Mouse (Mus musculus) G1E-ER4 (cell line): ENCODE measurements around the gene Nr4a1. TPM values are rescaled to one million over a fixed set of nuclear protein-coding genes. Genes with fewer than 3 reads are reported as not detected.

ENCODE experiments used
- GATA1 ChIP-seq: IDR thresholded peaks from one replicate; pipeline ENCODE4 v1.8.0; 2012; ENCODE audit warnings: low read length, inconsistent platforms
- polyA plus RNA-seq: library from polyadenylated mRNA; stranded (reverse); fragments of >175 nt; gene quantifications from 2 replicates; pipeline ENCODE4 v1.2.3, GENCODE M21; 2012

Nr4a1 gene
- polyA plus RNA-seq = not detected in 2 replicates

DNA sequence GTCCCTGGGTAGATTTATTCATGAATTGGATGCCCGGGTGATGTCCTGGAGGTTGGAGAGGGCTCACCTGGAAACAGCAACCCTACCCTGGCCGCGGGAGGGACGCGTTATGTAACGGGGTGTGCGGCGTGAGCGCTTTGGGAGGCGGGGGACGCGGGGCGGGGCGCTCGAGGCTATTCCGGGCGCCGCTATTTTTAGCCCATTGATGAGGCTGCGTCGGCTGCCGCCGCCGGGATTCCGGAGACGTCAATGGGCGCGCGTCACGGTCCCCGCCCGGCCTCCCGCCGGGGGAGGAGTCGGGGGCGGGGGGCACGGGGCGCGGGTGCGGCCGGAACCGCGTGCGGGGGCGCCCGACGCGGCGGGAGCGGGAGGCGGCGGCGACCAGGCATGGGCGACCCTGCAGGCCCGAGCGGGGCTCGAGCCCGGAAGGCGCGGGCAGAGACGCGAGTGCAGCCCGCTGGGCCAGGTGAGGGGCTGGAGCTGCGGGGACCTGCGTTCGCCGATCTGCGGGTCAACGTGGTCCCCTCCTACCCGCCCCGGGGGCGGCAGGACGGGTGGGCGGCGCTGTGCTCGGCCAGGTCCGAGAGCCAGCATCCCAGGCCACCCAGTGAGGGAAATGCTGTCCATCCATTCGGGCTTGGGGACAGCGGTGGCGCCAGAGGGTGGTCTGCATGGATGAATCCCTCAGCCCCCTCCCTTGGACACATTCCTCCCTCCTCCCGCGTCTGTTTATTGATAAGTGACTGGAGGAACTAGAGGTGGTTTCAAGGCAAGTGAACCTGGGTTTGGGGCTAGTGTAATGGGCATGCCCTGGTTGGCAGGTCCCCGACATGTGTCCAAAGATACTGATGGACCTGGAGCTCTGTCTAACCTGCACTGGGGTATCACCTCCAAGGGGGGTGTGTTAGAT lies at the start of gene Nr4a1:
Gene Nr4a1, plus strand, starts transcription at position 384 of the 910 bp plus-strand sequence.
- TF ChIP-seq GATA1 = no peak

DNA sequence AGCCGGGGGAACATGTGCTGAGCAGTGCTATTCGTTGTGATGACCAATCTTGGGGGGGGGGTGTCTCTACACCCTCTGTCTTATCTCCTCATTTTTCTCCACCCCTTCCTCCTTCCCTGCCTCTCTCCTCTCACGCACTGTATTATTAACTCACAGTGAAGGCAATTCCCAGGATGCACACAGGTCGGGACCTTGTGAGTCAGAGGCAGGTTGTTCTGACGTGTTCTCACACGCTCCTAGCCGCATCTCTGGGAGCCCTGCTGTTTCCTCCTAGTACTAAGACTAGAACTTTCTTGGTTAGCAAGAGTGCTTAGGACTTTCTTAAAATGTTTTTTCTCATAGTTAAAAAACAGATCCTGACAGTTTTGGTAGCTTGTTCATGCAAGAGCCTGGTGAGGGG lies 49.3 kb upstream of the Nr4a1 start:
- TF ChIP-seq GATA1 = no peak

DNA sequence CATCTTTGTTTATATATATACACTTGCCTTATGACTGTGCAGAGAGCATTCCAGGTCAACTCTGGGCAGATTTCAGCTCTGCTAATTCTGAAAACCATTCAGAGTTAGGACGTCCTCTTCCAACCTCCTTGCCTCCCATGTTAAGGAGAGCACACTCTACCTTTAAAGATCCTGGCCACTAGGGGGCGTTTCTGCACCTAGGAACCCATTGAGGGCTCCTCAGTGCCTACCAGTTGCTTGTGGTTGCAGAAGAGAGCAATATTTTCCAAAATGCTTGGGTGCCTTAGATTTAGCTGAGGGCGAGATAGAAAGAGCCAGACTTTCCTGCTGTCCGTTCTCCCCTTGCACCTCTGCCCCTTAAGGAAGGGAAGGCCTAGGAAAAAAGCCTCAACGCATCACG lies 43.8 kb upstream of the Nr4a1 start:
- no peak for TF ChIP-seq GATA1

DNA sequence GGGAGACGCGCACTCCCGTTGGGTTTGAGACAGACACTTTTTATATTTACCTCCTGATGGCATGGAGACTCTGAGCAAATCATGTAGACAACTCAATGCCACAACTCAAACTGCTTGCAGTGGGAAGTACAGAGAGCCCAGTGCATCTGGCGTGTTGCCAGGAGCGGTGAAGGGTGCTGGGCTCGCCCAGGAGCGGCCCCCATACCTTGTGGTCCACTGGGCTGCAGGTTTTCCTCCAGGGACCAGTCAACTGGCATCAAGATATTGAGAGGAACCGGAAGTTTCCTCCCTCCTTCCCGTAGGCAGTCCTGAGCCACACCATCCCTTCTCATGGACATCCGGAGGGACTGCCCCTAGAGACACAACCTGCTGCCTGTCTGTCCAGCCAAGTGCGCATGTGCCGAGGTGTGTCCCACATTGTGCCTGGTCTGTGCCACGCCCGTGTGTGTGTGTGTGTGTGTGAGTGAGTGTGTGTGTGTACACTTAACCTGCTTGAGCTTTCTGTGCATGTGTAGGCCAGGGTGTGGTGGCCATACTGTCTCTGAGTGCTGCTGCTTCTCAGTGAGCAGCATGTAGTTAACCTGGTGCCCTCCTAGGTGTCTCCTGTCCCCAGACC lies 43.0 kb upstream of the Nr4a1 start:
- TF ChIP-seq GATA1 = no peak

DNA sequence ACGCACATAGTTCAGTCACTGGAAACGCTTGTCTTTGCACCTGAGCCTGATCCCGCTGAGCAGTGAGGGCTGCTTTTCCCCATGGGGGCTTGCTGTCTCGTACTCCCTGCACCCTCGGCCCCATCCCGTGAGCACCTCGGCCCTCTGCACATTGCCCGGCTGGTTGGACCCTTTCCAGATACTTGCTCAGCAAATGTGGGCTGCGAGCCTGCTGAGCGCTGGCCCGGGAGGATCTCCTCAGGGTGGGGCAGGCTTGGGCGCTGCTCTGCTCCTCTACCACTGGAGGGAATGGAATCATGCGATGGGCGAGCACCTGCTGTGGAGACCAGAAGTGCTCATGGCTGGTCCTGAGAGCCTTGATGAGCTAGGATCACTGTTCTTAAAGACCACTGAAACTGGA lies 41.6 kb upstream of the Nr4a1 start:
- TF ChIP-seq GATA1 = no peak

DNA sequence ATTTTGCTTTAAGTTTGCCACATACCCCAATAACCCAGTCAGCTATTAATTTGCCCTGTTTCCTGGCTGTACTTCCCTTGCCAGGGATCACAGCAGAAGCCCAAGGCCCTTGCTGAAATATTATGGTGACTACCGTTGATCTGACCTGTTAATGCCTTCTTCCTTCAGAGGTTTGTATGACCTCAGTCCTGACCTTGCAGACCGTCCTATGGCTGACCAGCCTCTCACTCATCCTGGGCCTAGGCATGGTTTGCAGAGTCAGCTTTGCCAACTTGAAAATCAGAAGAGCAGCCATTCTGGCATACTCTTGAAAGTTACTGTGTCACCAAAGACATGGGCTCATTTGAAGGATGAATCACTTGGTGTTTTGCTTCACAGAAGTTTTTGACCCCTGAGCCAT lies 38.9 kb upstream of the Nr4a1 start:
- TF ChIP-seq GATA1 = no peak

DNA sequence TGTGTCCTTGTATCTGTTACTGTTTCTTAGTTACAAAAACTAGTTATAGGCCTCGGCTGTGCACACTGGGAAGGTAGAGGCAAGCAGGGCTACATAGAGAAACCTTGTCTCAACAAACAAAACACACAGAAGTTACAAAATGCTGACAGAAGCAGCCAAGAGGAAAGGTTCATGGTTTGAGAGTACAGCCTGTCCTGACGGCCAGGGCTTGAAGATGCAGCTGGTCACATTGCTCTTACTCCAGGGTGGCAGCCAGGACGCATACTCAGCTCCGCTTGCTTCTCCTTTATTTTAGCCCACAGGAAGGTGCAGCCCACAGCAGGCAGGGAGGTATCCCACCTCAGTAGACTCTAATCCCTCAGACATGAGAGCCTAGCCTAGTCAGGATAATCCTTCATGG lies 38.0 kb upstream of the Nr4a1 start:
- no peak for TF ChIP-seq GATA1

DNA sequence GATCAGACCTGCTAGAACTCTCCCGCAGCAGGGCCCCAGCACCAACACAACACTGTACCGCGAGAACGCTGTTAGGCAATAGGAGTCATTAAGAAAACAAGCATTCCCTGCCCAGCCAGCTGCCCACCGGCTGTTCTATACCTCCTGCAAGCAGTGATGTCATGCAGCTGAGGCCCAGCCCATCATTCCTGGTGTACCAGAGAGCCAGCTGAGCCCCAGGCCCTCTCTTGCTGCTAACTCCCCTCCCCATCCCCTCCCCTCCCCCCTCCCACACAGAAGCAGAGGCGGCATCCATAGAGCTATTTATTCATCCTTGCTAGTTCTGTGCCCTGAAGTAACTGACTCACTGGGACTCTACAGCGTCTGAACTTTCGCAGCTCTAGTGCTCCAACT lies 33.2 kb upstream of the Nr4a1 start:
- no peak for TF ChIP-seq GATA1

DNA sequence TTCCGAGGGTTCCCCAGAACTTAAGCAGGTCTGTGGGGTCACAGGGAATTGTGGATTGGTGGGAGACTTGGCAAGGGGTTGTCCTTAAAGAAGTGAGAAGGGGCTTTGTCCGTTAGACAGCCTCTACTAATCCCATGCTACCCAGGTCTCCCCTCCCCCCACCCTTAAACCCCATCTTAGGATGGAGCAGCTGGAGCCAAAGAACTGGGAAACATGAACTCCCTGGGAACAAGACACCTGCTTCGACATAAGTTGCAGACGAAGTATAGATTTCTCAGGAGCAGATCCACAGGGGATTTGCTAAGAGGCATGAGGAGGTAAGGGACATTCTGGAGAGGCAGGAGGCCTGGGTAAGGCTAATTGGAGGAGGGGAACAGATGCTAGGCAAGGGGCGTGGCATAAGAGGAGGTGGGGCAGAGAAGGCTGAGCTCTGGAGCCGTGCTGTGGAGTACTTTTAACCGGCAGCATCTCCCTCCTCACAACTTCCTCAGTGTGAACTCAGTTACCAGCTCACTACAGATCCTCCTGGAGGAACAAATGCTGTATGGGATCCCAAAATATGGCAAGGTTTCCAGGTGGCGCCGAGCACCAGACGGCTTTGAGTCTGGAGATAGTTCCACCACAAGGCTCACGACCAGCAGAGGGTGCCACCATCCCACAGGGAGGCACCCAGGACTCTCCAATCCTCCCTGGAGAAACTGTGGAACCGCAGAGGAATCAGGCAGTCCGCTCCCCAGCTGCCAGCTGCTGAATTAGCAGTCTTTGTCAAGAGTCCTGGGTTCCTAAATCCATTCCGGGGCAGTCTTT lies 32.6 kb upstream of the Nr4a1 start:
- TF ChIP-seq GATA1 = no peak

DNA sequence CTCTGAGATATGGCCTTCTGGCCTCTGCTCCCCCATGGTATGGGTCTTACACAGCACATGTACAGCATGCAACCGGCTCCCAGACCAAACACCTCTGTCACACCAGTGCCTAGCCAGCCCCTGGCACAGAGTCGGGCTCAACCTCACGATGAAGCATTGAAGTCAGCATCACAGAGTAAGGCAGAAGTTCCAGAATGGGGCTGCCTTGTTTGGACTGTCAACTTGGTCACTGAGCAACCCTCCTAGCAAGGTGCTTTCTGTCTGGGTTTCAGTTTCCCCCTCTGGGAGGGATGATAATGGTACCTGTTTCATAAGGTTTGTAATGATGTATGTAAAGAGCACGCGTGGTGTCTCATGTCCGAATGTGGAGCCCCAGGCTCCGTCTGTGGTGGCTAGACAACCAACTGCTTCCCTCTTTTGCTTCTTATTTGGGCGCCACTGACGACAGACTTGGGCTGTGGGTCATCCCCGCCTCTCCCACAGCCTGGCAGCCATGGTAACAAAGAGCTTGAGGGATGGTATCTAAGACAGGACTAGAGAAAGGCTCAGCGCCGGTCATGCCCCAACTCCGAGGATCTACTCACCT lies 31.1 kb upstream of the Nr4a1 start:
- no peak for TF ChIP-seq GATA1

DNA sequence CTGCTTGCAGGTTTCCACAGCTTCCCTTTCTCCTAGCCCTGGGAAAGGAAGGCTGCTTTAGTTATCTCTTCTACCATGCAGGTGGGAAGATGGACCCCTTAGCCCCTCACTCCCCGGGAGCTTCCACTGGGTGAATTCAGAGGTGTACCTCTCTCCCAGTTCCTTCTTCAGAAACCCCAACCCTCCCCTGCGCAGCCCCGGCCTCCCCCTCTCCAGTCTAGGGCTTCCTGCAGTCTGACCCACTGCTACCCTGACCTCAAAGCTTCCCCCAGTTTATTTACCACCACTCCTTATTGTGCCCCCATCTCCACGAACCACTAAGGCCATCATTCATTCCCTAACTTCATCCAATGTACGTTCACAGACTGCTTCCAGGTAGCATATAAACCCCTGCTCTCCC lies 30.5 kb upstream of the Nr4a1 start:
- no peak for TF ChIP-seq GATA1

DNA sequence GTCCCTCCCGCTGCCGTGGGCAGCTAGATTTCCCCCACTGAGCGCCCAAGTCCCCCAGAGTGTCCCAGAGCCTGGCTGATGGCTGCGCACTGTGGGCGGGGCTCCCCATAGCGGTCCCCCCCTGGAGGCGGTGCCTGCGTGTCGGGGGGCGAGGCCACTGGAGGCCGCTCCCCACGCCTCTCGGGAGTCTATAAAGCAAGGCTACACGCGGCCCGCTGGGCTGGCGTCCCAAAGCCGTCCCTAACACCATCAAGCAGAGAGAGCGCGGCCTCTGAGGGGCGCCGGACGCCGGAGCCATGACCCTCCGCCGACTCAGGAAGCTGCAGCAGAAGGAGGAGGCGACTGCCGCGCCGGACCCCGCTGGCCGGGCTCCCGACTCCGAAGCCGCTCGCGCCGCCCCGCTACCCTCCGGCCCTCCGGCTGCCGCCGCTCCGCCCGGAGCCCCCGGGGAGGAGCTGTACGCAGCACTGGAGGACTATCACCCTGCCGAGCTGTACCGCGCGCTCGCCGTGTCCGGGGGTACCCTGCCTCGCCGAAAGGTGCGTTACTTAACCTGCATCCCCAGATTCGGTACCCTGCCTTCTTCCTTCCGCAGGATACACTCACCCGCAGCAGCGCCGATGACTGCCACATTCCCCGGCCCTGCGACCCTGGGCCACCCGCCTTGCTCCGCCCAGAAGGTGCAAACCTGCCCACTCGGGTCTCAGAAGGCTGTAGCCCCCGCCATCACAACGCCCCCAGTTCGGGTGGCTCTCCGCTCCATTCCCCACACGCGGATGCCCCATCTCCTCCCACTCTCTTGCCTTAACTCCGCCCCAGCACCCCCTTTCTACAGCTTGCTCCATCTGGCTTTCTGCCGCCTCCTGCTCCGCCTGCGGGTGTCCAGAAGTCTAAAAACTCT lies 29.8 kb upstream of the Nr4a1 start, which contains the start of gene Grasp:
Gene Grasp, plus strand, starts transcription at position 183 of the 901 bp plus-strand sequence.
- no peak for TF ChIP-seq GATA1

DNA sequence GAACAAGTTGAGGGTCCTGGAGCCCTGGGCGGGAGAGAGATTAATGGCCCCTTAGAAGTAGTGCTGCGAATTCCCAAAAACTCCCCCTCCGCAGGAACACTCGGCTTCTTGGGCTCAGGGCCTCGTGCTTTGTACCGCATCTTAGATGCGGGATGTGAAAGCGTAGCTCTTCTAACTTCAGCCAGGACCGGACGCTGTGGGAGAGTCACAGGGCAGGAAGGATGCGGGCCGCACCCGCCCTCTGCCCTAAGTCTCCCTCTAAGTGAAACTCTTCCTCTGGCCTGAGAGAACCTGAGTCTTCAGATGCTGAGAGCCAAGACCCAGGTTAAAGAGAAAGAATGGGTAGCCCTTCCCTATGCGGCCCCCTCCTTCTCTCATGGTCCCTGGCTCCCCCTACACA lies 29.1 kb upstream of the Nr4a1 start:
- no peak for TF ChIP-seq GATA1

DNA sequence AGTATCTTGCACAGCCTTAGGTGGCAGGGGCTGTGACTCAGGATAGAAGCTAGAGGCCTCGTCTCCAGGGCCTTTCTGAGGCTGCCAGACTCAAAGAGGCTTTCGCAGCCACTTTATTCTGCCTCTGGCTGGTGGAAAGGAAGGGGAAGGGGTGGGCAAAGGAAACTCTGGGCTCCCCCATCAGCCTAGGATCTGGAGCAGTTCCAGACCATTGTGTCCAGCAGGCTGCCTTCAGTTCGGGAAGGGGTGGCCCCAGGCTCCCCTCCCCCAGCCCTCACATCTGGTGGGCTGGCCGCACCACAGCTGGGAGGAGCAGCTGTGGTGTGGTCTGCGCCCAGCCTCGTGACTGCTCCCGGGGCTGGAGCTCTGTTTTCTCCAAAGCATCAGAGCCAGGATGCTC lies 26.1 kb upstream of the Nr4a1 start:
- no peak for TF ChIP-seq GATA1
